Mouse (Mus musculus) CH12.LX (cell line): Measurements from ENCODE around the gene Fbxo36.

Experiments used
- ELF1 ChIP-seq: IDR thresholded peaks from 2 replicates; pipeline ENCODE4 v1.6.1; 2014; ENCODE audit warnings: low read depth, mild to moderate bottlenecking, inconsistent platforms, low read length, improper control_type of control experiment
- NELFE ChIP-seq: IDR thresholded peaks from 2 replicates; pipeline ENCODE4 v1.6.1; 2011; ENCODE audit warnings: low read depth, low read length, improper control_type of control experiment
- USF1 ChIP-seq: IDR thresholded peaks from 2 replicates; pipeline ENCODE4 v1.6.1; 2014; ENCODE audit warnings: low read depth, mild to moderate bottlenecking, inconsistent platforms, low read length, improper control_type of control experiment

- TF ChIP-seq USF1 (no peak), NELFE (no peak), ELF1 (peak; percentile 60)
Measured at GRCm38 (mm10) chr1:84864645-84865044, 25.0 kb downstream of the Fbxo36 start.
